Mouse (Mus musculus): ENCODE data around the gene Nosip. TPM values are rescaled to one million over a fixed set of nuclear protein-coding genes. Genes with fewer than 3 reads are reported as not detected.

Gene Nosip
- polyA plus RNA-seq, 1 experiment from 2014 or later, result 59.1 TPM

GRCm38 (mm10) chr7:45117566-45117965 is 55.3 kb downstream of the Nosip start:
- H3K27me3 ChIP-seq (replicated peaks; ENCODE audit: control insufficient read depth, insufficient read depth, low read length), result no peaks in the 10 kb centered on the region
- no peak overlapping the region for H3K4me2 ChIP-seq (ENCODE audit: low read depth, low read length)
- 80% methylated on average over 8 of the region's 8 CpGs for WGBS
- H3K9ac ChIP-seq (ENCODE audit: low read depth, low read length), result no peak overlapping the region
- no peak for DNase-seq (ENCODE audit: low spot score)
- no peak overlapping the region for H3K27ac ChIP-seq (replicated peaks; ENCODE audit: low read depth, low read length)
- peaks cover 40% of the 10 kb centered on the region for H3K36me3 ChIP-seq (ENCODE audit: control insufficient read depth, insufficient read depth, low read length)
- no peaks in the 10 kb centered on the region for H3K9me3 ChIP-seq (ENCODE audit: control insufficient read depth, low read length)
- H3K4me1 ChIP-seq (ENCODE audit: control insufficient read depth, insufficient read depth, low read length), result peaks cover under 1% of the 10 kb centered on the region; the same call in 1 of the 2 replicates
- ATAC-seq (ENCODE audit: low read depth), result no peak
- no peak overlapping the region for H3K4me3 ChIP-seq (ENCODE audit: low read depth, low read length)

GRCm38 (mm10) chr7:45118336-45118735 is 56.1 kb downstream of the Nosip start:
- Histone ChIP-seq H3K4me3 (ENCODE audit: low read depth, low read length) (no peak overlapping the region), H3K4me1 (ENCODE audit: control insufficient read depth, insufficient read depth, low read length) (peaks cover 8% of the 10 kb centered on the region), H3K4me2 (ENCODE audit: low read depth, low read length) (no peak overlapping the region), H3K27ac (replicated peaks; ENCODE audit: low read depth, low read length) (no peak overlapping the region), H3K27me3 (replicated peaks; ENCODE audit: control insufficient read depth, insufficient read depth, low read length) (no peaks in the 10 kb centered on the region), H3K9me3 (ENCODE audit: control insufficient read depth, low read length) (no peaks in the 10 kb centered on the region), H3K9ac (ENCODE audit: low read depth, low read length) (no peak overlapping the region), H3K36me3 (ENCODE audit: control insufficient read depth, insufficient read depth, low read length) (peaks cover 47% of the 10 kb centered on the region)
- ATAC-seq (ENCODE audit: low read depth), result no peak
- WGBS, result 88% methylated on average over 6 of the region's 6 CpGs
- no peak for DNase-seq (ENCODE audit: low spot score)

GRCm38 (mm10) chr7:45119780-45120709 is 57.8 kb downstream of the Nosip start:
- no peaks in the 10 kb centered on the region for H3K27me3 ChIP-seq (replicated peaks; ENCODE audit: control insufficient read depth, insufficient read depth, low read length)
- H3K9ac ChIP-seq (ENCODE audit: low read depth, low read length), result no peak overlapping the region
- ATAC-seq (ENCODE audit: low read depth) (no peak), DNase-seq (ENCODE audit: low spot score) (no peak)
- H3K36me3 ChIP-seq (ENCODE audit: control insufficient read depth, insufficient read depth, low read length), result peaks cover 51% of the 10 kb centered on the region
- 79% methylated on average over 5 of the region's 5 CpGs for WGBS
- no peak overlapping the region for H3K4me2 ChIP-seq (ENCODE audit: low read depth, low read length)
- peaks cover 11% of the 10 kb centered on the region for H3K4me1 ChIP-seq (ENCODE audit: control insufficient read depth, insufficient read depth, low read length)
- no peak overlapping the region for H3K4me3 ChIP-seq (ENCODE audit: low read depth, low read length)
- H3K27ac ChIP-seq (replicated peaks; ENCODE audit: low read depth, low read length), result no peak overlapping the region
- H3K9me3 ChIP-seq (ENCODE audit: control insufficient read depth, low read length), result no peaks in the 10 kb centered on the region

GRCm38 (mm10) chr7:45121404-45121803 is 59.2 kb downstream of the Nosip start:
- peaks cover 65% of the 10 kb centered on the region for H3K36me3 ChIP-seq (ENCODE audit: control insufficient read depth, insufficient read depth, low read length)
- no peak overlapping the region for H3K27ac ChIP-seq (replicated peaks; ENCODE audit: low read depth, low read length)
- no peaks in the 10 kb centered on the region for H3K9me3 ChIP-seq (ENCODE audit: control insufficient read depth, low read length)
- DNase-seq (ENCODE audit: low spot score), result no peak
- H3K4me1 ChIP-seq (ENCODE audit: control insufficient read depth, insufficient read depth, low read length), result peaks cover 11% of the 10 kb centered on the region
- H3K9ac ChIP-seq (ENCODE audit: low read depth, low read length), result 0 out of 2 replicates have a peak overlapping the region, but pooled peaks have one; percentile 11
- no peak for ATAC-seq (ENCODE audit: low read depth)
- 52% methylated on average over 8 of the region's 8 CpGs for WGBS
- no peaks in the 10 kb centered on the region for H3K27me3 ChIP-seq (replicated peaks; ENCODE audit: control insufficient read depth, insufficient read depth, low read length)
- no peak overlapping the region for H3K4me3 ChIP-seq (ENCODE audit: low read depth, low read length)
- H3K4me2 ChIP-seq (ENCODE audit: low read depth, low read length), result no peak overlapping the region

DNA sequence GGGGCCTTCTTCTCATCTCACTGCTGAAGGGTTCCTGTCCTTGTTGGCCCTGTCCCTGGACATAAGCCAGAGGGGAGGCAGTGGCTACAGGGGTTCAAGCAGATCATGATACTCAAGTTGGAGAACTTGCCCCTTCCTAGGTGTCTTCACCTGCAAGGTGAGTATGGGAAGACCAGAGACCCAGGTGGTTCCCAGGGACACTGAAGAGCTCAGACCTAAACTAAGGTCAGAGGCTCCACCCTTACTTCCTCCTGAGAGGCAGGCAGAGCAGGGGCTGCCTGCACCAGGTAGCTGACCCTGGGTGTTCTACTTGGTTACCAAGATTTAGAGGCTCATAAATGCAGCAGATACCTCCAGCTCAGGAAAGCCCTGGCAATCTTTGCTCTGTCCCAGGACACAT is 59.7 kb downstream of the Nosip start:
- Histone ChIP-seq H3K9me3 (ENCODE audit: control insufficient read depth, low read length) (no peaks in the 10 kb centered on the region), H3K27me3 (replicated peaks; ENCODE audit: control insufficient read depth, insufficient read depth, low read length) (no peaks in the 10 kb centered on the region), H3K36me3 (ENCODE audit: control insufficient read depth, insufficient read depth, low read length) (peaks cover 71% of the 10 kb centered on the region), H3K27ac (replicated peaks; ENCODE audit: low read depth, low read length) (no peak overlapping the region), H3K4me1 (ENCODE audit: control insufficient read depth, insufficient read depth, low read length) (peaks cover 17% of the 10 kb centered on the region), H3K4me2 (ENCODE audit: low read depth, low read length) (no peak overlapping the region), H3K4me3 (ENCODE audit: low read depth, low read length) (no peak overlapping the region), H3K9ac (ENCODE audit: low read depth, low read length) (0 out of 2 replicates have a peak overlapping the region, but pooled peaks have one; percentile 11)
- ATAC-seq (ENCODE audit: low read depth), result no peak
- DNase-seq (ENCODE audit: low spot score), result no peak

DNA sequence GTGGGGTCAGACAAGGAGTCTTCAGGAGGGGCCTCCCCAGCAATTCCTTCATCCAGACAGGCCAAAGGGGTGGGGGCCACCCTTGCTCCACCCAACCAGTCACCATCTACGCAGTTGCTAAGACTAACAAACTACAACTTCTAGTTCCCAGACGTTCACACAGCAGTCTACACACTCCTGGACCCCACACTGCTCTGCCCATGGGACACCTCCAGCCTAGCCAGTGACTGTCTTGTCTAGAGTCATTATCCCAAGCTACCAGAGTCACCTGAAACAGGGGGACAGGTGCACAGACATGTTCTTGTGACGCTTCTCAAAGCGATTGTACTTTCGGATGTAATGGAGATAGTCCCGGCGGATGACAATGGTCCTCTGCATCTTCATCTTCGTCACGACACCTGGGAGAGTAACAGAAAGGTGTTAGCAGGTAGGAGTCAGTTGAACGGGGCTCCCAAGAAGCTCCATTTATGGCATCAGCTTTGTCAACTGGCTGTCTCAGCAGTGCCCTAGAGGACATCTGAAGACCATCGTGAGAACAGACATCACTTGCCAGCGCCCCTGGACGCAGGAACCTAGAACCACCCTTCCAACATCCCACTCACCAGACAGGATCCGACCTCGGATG is 60.4 kb downstream of the Nosip start:
- Histone ChIP-seq H3K9me3 (ENCODE audit: control insufficient read depth, low read length) (no peaks in the 10 kb centered on the region), H3K27me3 (replicated peaks; ENCODE audit: control insufficient read depth, insufficient read depth, low read length) (no peaks in the 10 kb centered on the region), H3K27ac (replicated peaks; ENCODE audit: low read depth, low read length) (no peak overlapping the region), H3K4me2 (ENCODE audit: low read depth, low read length) (peak overlapping the region; percentile 70), H3K4me1 (ENCODE audit: control insufficient read depth, insufficient read depth, low read length) (peaks cover 21% of the 10 kb centered on the region), H3K36me3 (ENCODE audit: control insufficient read depth, insufficient read depth, low read length) (peaks cover 78% of the 10 kb centered on the region), H3K4me3 (ENCODE audit: low read depth, low read length) (peak overlapping the region; percentile 97), H3K9ac (ENCODE audit: low read depth, low read length) (peak overlapping the region; percentile 99)
- WGBS, result 79% methylated on average over 15 of the region's 15 CpGs
- DNase-seq (ENCODE audit: low spot score) (no peak), ATAC-seq (ENCODE audit: low read depth) (no peak)

- WGBS, result 12% methylated on average over 12 of the region's 12 CpGs
- H3K4me1 ChIP-seq (ENCODE audit: control insufficient read depth, insufficient read depth, low read length), result peaks cover 21% of the 10 kb centered on the region
- DNase-seq (ENCODE audit: low spot score) (no peak), ATAC-seq (ENCODE audit: low read depth) (no peak)
- H3K27me3 ChIP-seq (replicated peaks; ENCODE audit: control insufficient read depth, insufficient read depth, low read length), result no peaks in the 10 kb centered on the region
- peaks cover 78% of the 10 kb centered on the region for H3K36me3 ChIP-seq (ENCODE audit: control insufficient read depth, insufficient read depth, low read length)
- no peaks in the 10 kb centered on the region for H3K9me3 ChIP-seq (ENCODE audit: control insufficient read depth, low read length)
- H3K4me3 ChIP-seq (ENCODE audit: low read depth, low read length), result peak overlapping the region; percentile 97
- peak overlapping the region; percentile 92 for H3K27ac ChIP-seq (replicated peaks; ENCODE audit: low read depth, low read length)
- H3K9ac ChIP-seq (ENCODE audit: low read depth, low read length), result peak overlapping the region; percentile 99
- peak overlapping the region; percentile 70 for H3K4me2 ChIP-seq (ENCODE audit: low read depth, low read length)
Observed at GRCm38 (mm10) chr7:45123186-45123570, 60.9 kb downstream of the Nosip start.

DNA sequence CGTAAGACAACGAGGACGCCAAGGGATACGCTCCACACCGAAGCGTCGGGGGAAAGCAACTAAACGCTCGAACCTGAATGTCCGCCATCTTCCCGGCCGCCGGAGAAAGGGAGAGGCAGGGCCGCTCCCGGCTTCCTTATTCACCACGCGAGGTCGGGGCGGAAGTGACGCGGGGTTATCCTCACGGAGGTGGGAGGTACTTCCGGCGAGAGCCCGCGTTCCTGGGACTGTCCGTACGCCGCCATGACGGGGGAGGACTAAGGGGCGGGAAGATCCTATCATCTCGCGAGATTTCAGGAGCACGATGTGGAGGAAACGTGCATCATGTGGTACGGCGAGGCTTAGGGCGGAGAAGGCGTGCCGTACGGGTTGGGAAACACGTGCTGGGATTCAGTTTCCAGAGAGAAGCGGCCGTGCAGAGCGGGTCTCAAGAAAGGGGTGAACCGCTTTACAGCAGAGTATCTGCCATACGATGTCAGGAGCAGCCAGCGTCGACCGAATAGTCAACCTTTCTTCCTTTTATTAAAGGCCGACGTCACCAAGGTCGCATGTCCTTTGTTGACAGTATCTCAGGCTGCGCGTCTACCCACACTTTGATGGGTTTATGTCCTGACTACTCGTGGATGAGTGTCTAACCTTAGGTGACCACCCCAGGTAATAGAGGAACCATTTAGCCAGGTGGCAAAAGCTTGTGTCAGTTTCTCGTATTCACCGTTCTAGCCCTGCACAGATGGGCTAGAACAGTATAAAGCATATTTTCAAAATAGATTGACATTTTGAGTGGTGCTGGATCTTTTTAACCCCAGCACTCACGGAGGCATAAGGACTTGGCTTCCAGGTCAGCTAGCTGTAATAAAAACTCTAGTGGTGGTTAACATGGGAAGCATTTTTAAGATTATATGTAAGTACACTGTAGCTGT is 62.3 kb downstream of the Nosip start, which contains the start of gene Rps11:
Gene Rps11, minus strand, starts transcription at position 216 of the 920 bp plus-strand sequence.
- WGBS, result under 1% methylated on average over 58 of the region's 59 CpGs
- H3K4me2 ChIP-seq (ENCODE audit: low read depth, low read length), result peak within 1 kb of the TSS; percentile 70
- H3K9me3 ChIP-seq (ENCODE audit: control insufficient read depth, low read length), result no peaks in the 10 kb centered on the region
- ATAC-seq (ENCODE audit: low read depth) (peak; percentile 86), DNase-seq (ENCODE audit: low spot score) (peak; percentile 100)
- H3K4me3 ChIP-seq (ENCODE audit: low read depth, low read length), result peak within 1 kb of the TSS; percentile 97
- peak within 1 kb of the TSS; percentile 99 for H3K9ac ChIP-seq (ENCODE audit: low read depth, low read length)
- H3K4me1 ChIP-seq (ENCODE audit: control insufficient read depth, insufficient read depth, low read length), result peaks cover 21% of the 10 kb centered on the region
- H3K36me3 ChIP-seq (ENCODE audit: control insufficient read depth, insufficient read depth, low read length), result peaks cover 69% of the 10 kb centered on the region
- peak within 1 kb of the TSS; percentile 92 for H3K27ac ChIP-seq (replicated peaks; ENCODE audit: low read depth, low read length)
- no peaks in the 10 kb centered on the region for H3K27me3 ChIP-seq (replicated peaks; ENCODE audit: control insufficient read depth, insufficient read depth, low read length)
